Mouse (Mus musculus) regulatory T cell (primary cell): ENCODE results near the gene Apoa5.

Experiments used
- in situ Hi-C: fragments of 300-600 bp; cut with MboI, MseI; formaldehyde crosslinking; loops from one replicate; pipeline ENCODE4 v1.15.1; 2025; ENCODE audit warnings: high pct_unique_total_duplicates

The Apoa5 gene

GRCm38 (mm10) chr9:46268343-46268873 lies at the start of gene Apoa5:
Gene Apoa5 (plus strand): TSS chr9:46268633.
- in situ Hi-C loops: no loop called here

- in situ Hi-C loops: no loop called here
Observed at GRCm38 (mm10) chr9:46223090-46223489, 45.3 kb upstream of the Apoa5 start.

GRCm38 (mm10) chr9:46224101-46224500 lies 44.3 kb upstream of the Apoa5 start:
- in situ Hi-C loops: no loop called here

GRCm38 (mm10) chr9:46224945-46225660 lies 43.3 kb upstream of the Apoa5 start:
- in situ Hi-C loops: no loop called here

GRCm38 (mm10) chr9:46227064-46227614 lies 41.3 kb upstream of the Apoa5 start:
- in situ Hi-C loops: no loop called here

GRCm38 (mm10) chr9:46228491-46228890 lies 39.9 kb upstream of the Apoa5 start, which contains the start of gene Apoa1:
Gene Apoa1 (plus strand): TSS chr9:46228580.
- in situ Hi-C loops: no loop called here

GRCm38 (mm10) chr9:46229573-46230449 lies 38.6 kb upstream of the Apoa5 start:
- in situ Hi-C loops: no loop called here

- in situ Hi-C loops: no loop called here
Observed at GRCm38 (mm10) chr9:46230450-46230975, 37.9 kb upstream of the Apoa5 start.

GRCm38 (mm10) chr9:46235196-46235595 lies 33.2 kb upstream of the Apoa5 start:
- in situ Hi-C loops: no loop called here

- in situ Hi-C loops: no loop called here
Observed at GRCm38 (mm10) chr9:46235596-46235648, 33.0 kb upstream of the Apoa5 start, which contains the start of gene Apoc3. Gene Apoc3 (minus strand): TSS chr9:46235636.

GRCm38 (mm10) chr9:46235649-46236048 lies 32.8 kb upstream of the Apoa5 start:
- in situ Hi-C loops: no loop called here

- in situ Hi-C loops: no loop called here
Observed at GRCm38 (mm10) chr9:46238850-46239249, 29.6 kb upstream of the Apoa5 start.

GRCm38 (mm10) chr9:46240526-46241153 lies 27.8 kb upstream of the Apoa5 start, which contains the start of gene Apoa4:
Gene Apoa4 (plus strand): TSS chr9:46240696.
- in situ Hi-C loops: no loop called here

GRCm38 (mm10) chr9:46241818-46242217 lies 26.6 kb upstream of the Apoa5 start:
- in situ Hi-C loops: no loop called here

GRCm38 (mm10) chr9:46243122-46243521 lies 25.3 kb upstream of the Apoa5 start:
- in situ Hi-C loops: no loop called here

GRCm38 (mm10) chr9:46243584-46243983 lies 24.8 kb upstream of the Apoa5 start:
- in situ Hi-C loops: no loop called here

- in situ Hi-C loops: no loop called here
Observed at GRCm38 (mm10) chr9:46246752-46247324, 21.6 kb upstream of the Apoa5 start.

- in situ Hi-C loops: no loop called here
Observed at GRCm38 (mm10) chr9:46256177-46256576, 12.3 kb upstream of the Apoa5 start.

GRCm38 (mm10) chr9:46256658-46257385 lies 11.6 kb upstream of the Apoa5 start:
- in situ Hi-C loops: no loop called here

- in situ Hi-C loops: no loop called here
Observed at GRCm38 (mm10) chr9:46257546-46257945, 10.9 kb upstream of the Apoa5 start.

GRCm38 (mm10) chr9:46259111-46259510 lies 9.3 kb upstream of the Apoa5 start:
- in situ Hi-C loops: no loop called here
